ENCODE assay signal across 11 mouse cellular contexts in the genomic region with DNA sequence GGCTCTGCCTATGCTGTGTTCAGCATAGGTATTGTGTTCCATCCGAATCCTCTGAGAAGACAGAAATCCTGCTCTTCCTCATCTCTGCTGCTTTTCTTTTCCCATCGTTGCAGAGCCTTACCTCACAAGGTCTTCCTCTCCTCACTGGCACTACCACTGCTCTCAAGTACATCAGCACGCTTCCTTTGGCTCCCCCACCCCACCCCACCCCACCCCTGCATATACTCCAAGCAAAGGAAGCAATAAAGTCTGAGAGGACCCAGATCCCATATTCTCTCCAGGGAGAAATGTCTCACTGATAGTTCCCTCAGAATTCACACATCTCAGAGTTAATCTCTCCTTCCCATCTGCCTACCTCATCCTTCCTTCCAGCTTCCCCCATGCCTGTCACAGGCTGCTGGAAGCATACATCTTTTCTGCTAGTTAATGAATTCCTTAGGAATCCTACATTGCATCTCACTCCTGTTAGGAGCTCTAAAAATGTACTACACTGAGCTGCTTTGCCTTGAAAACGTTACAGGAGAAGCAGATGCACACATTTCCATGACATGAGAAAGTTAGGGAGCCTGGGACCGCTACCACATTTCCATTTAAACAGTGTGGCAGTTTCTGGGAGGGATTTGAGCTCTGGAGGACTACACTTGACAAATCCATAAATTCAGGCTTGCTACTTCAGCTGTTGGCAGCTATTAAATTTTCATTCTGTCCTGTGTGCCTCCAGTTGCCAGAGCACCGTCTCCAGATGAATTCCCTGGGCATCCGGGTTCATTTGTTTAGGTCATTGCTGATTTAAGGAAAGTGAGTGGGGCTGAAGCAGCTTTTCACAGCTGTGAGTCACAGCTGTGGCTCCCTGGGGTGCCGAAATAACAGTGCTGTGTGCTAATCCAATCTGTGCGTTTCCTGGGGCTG. TPM values are rescaled to one million over a fixed set of nuclear protein-coding genes. Genes with fewer than 3 reads are reported as not detected.
DNase-seq lines count a peak whose midpoint lies in the region; ATAC-seq and TF ChIP-seq lines count a peak whose summit lies in the region.
"Had no signal": no experiment of that assay in that cellular context is flagged by ENCODE, and none has a peak within 500 bp of the region (broad histone marks: within the 10 kb centered on the region; RNA-seq: fewer than 3 reads in every experiment).

No protein-coding gene starts in this region.

- no peak overlapping the region for H3K4me3 ChIP-seq in limb, embryonic 11.5 days (ENCODE audit: low read depth, low read length)
- H3K4me3 ChIP-seq in liver, postnatal 0 days (ENCODE audit: low read depth, low read length) = no peak overlapping the region

- ATAC-seq in Patski = peak; percentile 82
- ATAC-seq in limb, embryonic 11.5 days (ENCODE audit: insufficient number of reproducible peaks, low FRiP score, low TSS enrichment, low read depth) = no peak
- ATAC-seq in liver, postnatal 0 days = no peak

- no peaks in the 10 kb centered on the region for H3K36me3 ChIP-seq in limb, embryonic 11.5 days (ENCODE audit: control insufficient read depth, insufficient read depth, low read length)
- H3K36me3 ChIP-seq in liver, postnatal 0 days (replicated peaks; ENCODE audit: insufficient read depth, low read length) = no peaks in the 10 kb centered on the region

- no peaks in the 10 kb centered on the region for H3K27me3 ChIP-seq in Patski
- no peaks in the 10 kb centered on the region for H3K27me3 ChIP-seq in limb, embryonic 11.5 days (ENCODE audit: control insufficient read depth, insufficient read depth, low read length)
- H3K27me3 ChIP-seq in liver, postnatal 0 days (ENCODE audit: insufficient read depth, low read length) = no peaks in the 10 kb centered on the region

- in situ Hi-C loops in Patski (cut with MboI; ENCODE audit: low pct_unique_long_range_greater_than_20kb) = no loop called here

- no peaks in the 10 kb centered on the region for H3K9me3 ChIP-seq in limb, embryonic 11.5 days (ENCODE audit: control insufficient read depth, low read length)
- no peaks in the 10 kb centered on the region for H3K9me3 ChIP-seq in liver, postnatal 0 days (ENCODE audit: low read length)

- peaks cover 7% of the 10 kb centered on the region; the same call in 1 of the 2 replicates for H3K4me1 ChIP-seq in limb, embryonic 11.5 days (ENCODE audit: control insufficient read depth, insufficient read depth, low read length)
- H3K4me1 ChIP-seq in liver, postnatal 0 days (ENCODE audit: insufficient read depth) = no peaks in the 10 kb centered on the region

- no peak for TF ChIP-seq CTCF in Patski (IDR thresholded peaks at IDR 0.05)
- TF ChIP-seq CTCF in liver, postnatal 0 days (IDR thresholded peaks at IDR 0.05; ENCODE audit: low read depth) = no peak

- no peak overlapping the region; the same call in 1 of the 2 replicates for H3K9ac ChIP-seq in limb, embryonic 11.5 days (ENCODE audit: low read length)
- H3K9ac ChIP-seq in liver, postnatal 0 days (replicated peaks) = no peak overlapping the region
- H3K9ac ChIP-seq: liver, embryonic 14.5 days had no signal

- TF ChIP-seq EP300 in liver, postnatal 0 days (IDR thresholded peaks at IDR 0.05; ENCODE audit: low read depth) = no peak

- H3K27ac ChIP-seq in limb, embryonic 11.5 days (replicated peaks; ENCODE audit: low read depth, low read length) = no peak overlapping the region
- no peak overlapping the region for H3K27ac ChIP-seq in liver, postnatal 0 days (ENCODE audit: low read depth)
- H3K27ac ChIP-seq: liver, embryonic 14.5 days had no signal

- no peak overlapping the region for H3K4me2 ChIP-seq in limb, embryonic 11.5 days (ENCODE audit: low read depth, severe bottlenecking)
- no peak overlapping the region for H3K4me2 ChIP-seq in liver, postnatal 0 days (ENCODE audit: low read depth, low read length)

- 30% methylated on average over 9 of the region's 9 CpGs for WGBS in limb, embryonic 11.5 days
- WGBS in liver, postnatal 0 days (ENCODE audit: insufficient replicate concordance) = 32% methylated on average over 9 of the region's 9 CpGs

- POLR2A ChIA-PET in Patski (lab: Charles Lee) = no interaction called here

- CTCF ChIA-PET in Patski (lab: Charles Lee) = interaction anchor here (1.4 kb wide), 1 partner anchor 18 kb away, joined by 5 read pairs; no protein-coding TSS in a partner anchor

- DNase-seq in 3134 (ENCODE audit: extremely low read depth, insufficient read length, low spot score) (peak; percentile 10), Patski (ENCODE audit: low read depth, low spot score) (peak; percentile 70)
- peak; percentile 45 to 70 for DNase-seq in frontal cortex, adult 2 months (ENCODE audit: extremely low spot score in 1 of 2, low spot score in 1 of 2)
- peak; percentile 39 for DNase-seq in limb, embryonic 11.5 days (ENCODE audit: low spot score)
- DNase-seq in spleen, adult 18-20 months = no peak
- DNase-seq in spleen, postnatal 10 days (ENCODE audit: low spot score in 2 of 2) = no peak
- DNase-seq in liver, postnatal 0 days = no peak
- no peak for DNase-seq in adrenal gland, adult 18-20 months (ENCODE audit: low spot score in 2 of 2)

RNA-seq across cellular contexts. Expression of gene Serpine3, which starts 25.8 kb away (rescaled TPM):
- polyA plus RNA-seq in Patski (2021) = not detected
- 0.27 and 0.48 TPM in 2 replicates for polyA plus RNA-seq in frontal cortex, adult 2 months (2012; rRNA removed)
- not detected in 2 replicates for polyA plus RNA-seq in limb, embryonic 11.5 days (2014; fragmentation: Nextera tagmentation; extraction: Ambion mirVana)
- polyA plus RNA-seq in liver, postnatal 0 days (2015; fragmentation: Nextera tagmentation; extraction: Ambion mirVana) = not detected in 2 replicates
- not detected for total RNA-seq in adrenal gland, adult 18-20 months (2021)
- total RNA-seq: gastrocnemius, postnatal 4 days had no signal
- polyA plus RNA-seq: liver, embryonic 14.5 days; stomach, embryonic 14.5 days had no signal

Comparison
In these comparisons a context has a peak if more than half of its experiments do, and no peak if none do; other contexts are left out.
1. DNase-seq: peak in 3134 (single experiment), Patski (single experiment), frontal cortex, adult 2 months (2 of 2) and limb, embryonic 11.5 days (single experiment); none in spleen, adult 18-20 months (0 of 2), spleen, postnatal 10 days (0 of 2), liver, postnatal 0 days (single experiment) and adrenal gland, adult 18-20 months (0 of 2).